Mouse (Mus musculus) forebrain, embryonic 10.5 days (tissue): Measurements from ENCODE around the gene Golph3l. TPM values are rescaled to one million over a fixed set of nuclear protein-coding genes. Genes with fewer than 3 reads are reported as not detected.
A peak's percentile ranks its signal among the peaks of the same experiment; 100 is the strongest.

ENCODE experiments used
- DNase-seq: peaks from one replicate; pipeline ENCODE4 v3.0.0-alpha.2; 2017; ENCODE audit warnings: low spot score; ENCODE audit errors: extremely low spot score
- H3K27ac ChIP-seq: fragments of 300-500 bp; sonication (generic); 2 replicates; pipeline ENCODE4 v1.5.1; 2016; ENCODE audit warnings: mild to moderate bottlenecking
- H3K27me3 ChIP-seq: fragments of 300-500 bp; sonication (generic); 2 replicates; pipeline ENCODE4 v1.6.1; 2016; ENCODE audit warnings: mild to moderate bottlenecking; ENCODE audit not compliant: poor library complexity, severe bottlenecking
- H3K36me3 ChIP-seq: fragments of 300-500 bp; sonication (generic); replicated peaks from 2 replicates; pipeline ENCODE4 v1.6.1; 2016; ENCODE audit warnings: mild to moderate bottlenecking, moderate library complexity
- H3K4me1 ChIP-seq: fragments of 300-500 bp; sonication (generic); 2 replicates; pipeline ENCODE4 v1.6.1; 2016
- H3K4me3 ChIP-seq: fragments of 300-500 bp; sonication (generic); 2 replicates; pipeline ENCODE4 v1.5.1; 2016; ENCODE audit warnings: mild to moderate bottlenecking, moderate library complexity
- H3K9me3 ChIP-seq: fragments of 300-500 bp; sonication (generic); 2 replicates; pipeline ENCODE4 v1.6.1; 2016; ENCODE audit warnings: mild to moderate bottlenecking, moderate library complexity
- WGBS: fragments of 180-500 bp; shearing (Covaris S2); methylation state at CpG from one replicate; pipeline ENCODE4 v1.1.7; 2016; 5-methylcytosine and 5-hydroxymethylcytosine counted together
- polyA plus RNA-seq: library from polyadenylated mRNA; unstranded; fragments of >200 nt; fragmentation: Nextera tagmentation; extraction: Ambion mirVana; gene quantifications from 2 replicates; pipeline ENCODE4 v1.2.1, GENCODE M21; 2016

Gene Golph3l
- polyA plus RNA-seq, 1 experiment from 2014 or later = 29.6 TPM

DNA sequence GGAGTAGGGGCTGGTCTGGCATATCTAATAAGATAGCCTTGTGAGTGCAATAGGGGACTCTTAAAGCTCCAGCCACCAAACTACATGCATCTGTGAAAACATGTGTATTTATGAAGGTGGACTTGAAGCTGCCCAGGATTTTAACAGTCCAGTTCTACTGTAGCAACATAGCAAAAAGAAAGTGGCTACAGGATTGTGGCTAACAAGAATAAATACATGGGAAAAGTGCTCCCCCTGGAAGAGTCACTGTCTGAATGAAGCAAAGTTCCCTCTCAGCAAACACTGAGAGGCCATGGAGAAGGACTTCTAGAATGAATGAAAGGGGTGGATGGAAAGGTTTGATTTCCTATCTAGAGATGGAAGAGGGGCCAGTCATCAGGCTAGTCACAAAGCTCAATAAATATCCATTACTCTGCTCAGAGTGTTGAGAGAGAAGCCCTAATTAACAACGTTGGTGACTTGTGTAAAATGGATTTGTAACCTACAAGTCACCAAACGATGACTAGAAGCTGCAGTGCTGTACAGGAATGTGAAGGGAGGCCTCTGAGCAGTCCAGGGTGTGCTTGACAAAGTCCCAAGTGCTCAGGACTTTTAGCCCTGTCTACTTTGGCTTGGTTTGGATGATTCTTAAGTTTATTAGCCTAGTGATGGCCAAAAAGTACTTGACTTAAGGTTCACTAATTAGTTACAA, 72.2 kb downstream of the Golph3l start:
- WGBS = 73% methylated on average over 2 of the region's 2 CpGs
- Histone ChIP-seq H3K4me3 (peak overlapping the region; percentile 99), H3K9me3 (no peaks in the 10 kb centered on the region), H3K4me1 (peaks cover 61% of the 10 kb centered on the region), H3K27me3 (no peaks in the 10 kb centered on the region), H3K36me3 (peaks cover 59% of the 10 kb centered on the region), H3K27ac (peak overlapping the region; percentile 100; the same call in 1 of the 2 replicates)
- no peak for DNase-seq

DNA sequence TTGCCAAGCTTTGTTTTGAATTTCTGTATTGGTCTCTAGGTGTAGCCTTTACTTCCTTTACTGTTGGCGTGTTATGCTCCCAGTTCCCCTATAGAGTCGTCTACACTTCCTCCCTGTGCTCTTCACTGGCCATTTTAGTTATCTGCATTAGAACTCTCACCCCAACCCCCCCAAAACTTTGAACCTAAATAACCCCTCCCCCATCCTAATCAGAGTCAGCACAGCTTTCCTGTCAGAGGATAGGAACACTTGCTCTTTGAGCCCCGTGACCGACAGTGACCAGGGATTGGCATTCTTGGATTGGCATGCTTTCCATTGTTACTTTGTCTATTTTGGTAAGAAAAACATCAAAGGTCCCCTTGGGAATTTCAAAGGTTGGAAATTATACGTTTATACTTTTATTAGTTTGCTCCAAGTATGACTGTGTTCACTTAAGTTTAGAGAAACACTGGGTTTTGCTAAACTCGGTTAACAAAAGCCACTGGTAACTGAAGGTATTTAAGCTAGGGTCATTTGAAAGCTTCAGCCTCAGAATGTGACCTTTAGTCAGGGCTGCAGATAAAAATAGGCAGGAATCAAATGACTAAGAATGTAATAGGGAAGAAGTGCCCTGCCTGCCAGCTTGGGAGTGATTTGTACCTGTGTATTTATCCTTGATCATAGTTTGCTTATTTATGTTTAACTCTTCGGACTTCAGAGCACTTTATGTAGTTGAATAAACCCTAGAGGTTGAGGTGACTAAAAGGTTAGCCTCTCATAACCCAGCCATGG, 73.4 kb downstream of the Golph3l start:
- H3K4me1 ChIP-seq = peaks cover 72% of the 10 kb centered on the region
- H3K36me3 ChIP-seq = peaks cover 67% of the 10 kb centered on the region
- no peak for DNase-seq

DNA sequence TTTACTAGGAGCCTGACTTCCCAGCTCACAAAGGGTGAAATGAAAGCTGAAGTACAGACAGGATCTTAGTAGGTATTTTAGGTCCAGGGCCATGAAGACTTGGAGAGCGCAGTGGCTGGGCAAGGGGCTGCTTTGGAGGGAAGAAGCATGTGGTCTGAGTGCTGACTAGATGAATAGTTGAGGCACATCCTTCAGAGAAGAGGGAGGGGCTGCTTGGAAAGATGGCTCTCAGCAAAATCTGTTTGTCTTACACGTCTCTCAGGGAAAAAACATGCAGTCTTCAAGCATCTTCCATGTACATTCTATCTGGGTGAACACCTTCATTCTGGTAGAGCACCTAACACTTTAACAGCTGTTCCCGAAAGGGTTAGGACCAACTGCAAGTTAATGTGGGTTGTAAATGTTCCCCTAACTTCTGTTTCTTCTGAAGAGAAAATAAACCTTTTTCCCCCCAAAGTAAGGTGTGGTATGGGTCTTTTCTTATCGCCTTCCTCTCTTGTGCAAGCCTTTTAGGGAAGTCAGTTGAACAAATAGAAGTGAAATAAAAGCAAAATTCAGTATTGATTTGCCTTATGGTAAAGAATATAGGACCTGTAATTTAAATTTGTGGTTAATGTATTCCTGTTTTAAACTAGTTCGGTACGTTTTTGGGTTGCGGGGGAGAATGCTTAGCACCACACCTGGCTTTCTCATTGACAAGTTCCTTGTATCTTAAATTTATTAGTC, 74.2 kb downstream of the Golph3l start:
- H3K36me3 ChIP-seq = peaks cover 69% of the 10 kb centered on the region
- peaks cover 75% of the 10 kb centered on the region for H3K4me1 ChIP-seq
- H3K9me3 ChIP-seq = no peaks in the 10 kb centered on the region
- 88% methylated on average over 7 of the region's 7 CpGs for WGBS
- no peak overlapping the region for H3K27ac ChIP-seq
- H3K4me3 ChIP-seq = peak overlapping the region; percentile 23; the same call in 1 of the 2 replicates
- no peaks in the 10 kb centered on the region for H3K27me3 ChIP-seq
- DNase-seq = no peak

More for the DNA sequence above, 73.4 kb downstream of the Golph3l start:
- 69% methylated on average over 7 of the region's 7 CpGs for WGBS
- Histone ChIP-seq H3K27ac (no peak overlapping the region), H3K4me3 (peak overlapping the region; percentile 99; the same call in 1 of the 2 replicates), H3K27me3 (no peaks in the 10 kb centered on the region), H3K9me3 (no peaks in the 10 kb centered on the region)

DNA sequence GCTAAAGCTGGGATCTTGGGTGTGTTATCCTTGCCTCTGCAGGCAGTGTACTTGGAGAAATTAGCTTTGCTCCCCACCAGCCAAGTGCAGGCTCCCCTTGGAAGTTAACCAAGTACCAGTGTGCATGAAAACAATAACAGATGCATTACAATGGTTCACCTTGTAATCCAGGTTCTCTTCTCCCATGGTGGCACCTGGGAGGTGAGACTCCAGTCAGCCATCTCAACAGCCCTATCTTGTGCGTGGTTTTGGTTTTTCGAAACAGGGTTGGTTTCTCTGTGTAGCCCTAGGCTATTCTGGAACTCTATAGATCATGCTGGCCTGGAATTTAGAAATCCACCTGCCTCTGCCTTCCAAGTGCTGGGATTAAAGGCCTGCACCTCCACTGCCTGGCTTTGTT, 74.8 kb downstream of the Golph3l start:
- no peak overlapping the region for H3K27ac ChIP-seq
- H3K36me3 ChIP-seq = peaks cover 75% of the 10 kb centered on the region
- no peak for DNase-seq
- no peaks in the 10 kb centered on the region for H3K9me3 ChIP-seq
- H3K27me3 ChIP-seq = no peaks in the 10 kb centered on the region
- H3K4me3 ChIP-seq = no peak overlapping the region
- 80% methylated on average over 2 of the region's 2 CpGs for WGBS
- H3K4me1 ChIP-seq = peaks cover 80% of the 10 kb centered on the region

DNA sequence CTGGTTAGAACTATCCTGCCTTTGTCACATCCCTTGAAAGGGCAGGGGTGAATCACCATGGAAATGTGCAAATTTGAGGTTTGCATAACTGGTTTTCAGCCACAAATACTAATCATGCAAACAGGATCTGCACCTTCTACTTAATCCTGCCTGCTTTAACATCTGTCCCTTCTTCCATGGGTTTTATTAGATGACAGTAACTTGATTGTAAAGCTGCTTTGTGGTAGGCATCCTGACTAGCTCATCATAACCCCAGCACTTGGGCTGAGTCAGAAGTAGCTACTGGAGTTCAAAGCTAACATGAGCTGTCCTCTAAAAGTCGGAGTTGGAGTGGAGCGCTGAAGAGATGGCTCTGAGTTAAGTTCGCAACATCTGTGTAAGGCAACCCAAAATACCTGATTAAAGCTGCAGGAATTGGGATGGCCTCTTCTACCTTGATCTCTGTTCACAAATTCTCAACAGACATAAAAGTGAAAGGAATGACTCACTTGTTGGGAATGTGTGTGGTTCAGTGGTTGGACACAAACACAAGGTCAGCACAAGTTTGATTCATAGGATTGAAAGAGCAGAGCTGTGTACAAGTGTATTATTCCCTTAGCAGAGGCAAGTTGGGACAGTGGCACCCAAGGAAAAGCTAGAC, 75.4 kb downstream of the Golph3l start:
- Histone ChIP-seq H3K36me3 (peaks cover 81% of the 10 kb centered on the region), H3K4me1 (peaks cover 83% of the 10 kb centered on the region)
- 96% methylated on average over 3 of the region's 3 CpGs for WGBS

DNA sequence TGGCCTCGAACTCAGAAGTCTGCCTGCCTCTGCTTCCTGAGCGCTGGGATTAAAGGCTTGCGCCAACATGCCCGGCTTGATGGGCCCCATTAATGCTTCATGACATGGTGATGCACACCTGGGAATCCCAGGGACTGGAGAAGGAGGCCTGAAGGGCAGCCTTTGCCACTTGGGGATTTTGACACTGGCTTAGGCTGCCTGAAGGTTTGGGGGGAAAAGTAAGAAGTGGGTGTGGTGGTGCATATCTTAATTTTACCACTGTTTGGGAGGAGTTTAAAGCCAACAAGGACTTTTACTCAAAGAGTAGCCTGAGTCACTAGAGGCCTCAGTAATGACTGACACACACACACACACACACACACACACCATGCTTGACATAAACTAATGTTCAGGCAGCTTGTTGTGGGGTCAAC, 76.2 kb downstream of the Golph3l start:
- Histone ChIP-seq H3K4me1 (peaks cover 83% of the 10 kb centered on the region), H3K36me3 (peaks cover 88% of the 10 kb centered on the region)

More for the DNA sequence above, 75.4 kb downstream of the Golph3l start:
- Histone ChIP-seq H3K27me3 (no peaks in the 10 kb centered on the region), H3K9me3 (peaks cover 2% of the 10 kb centered on the region; the same call in 1 of the 2 replicates), H3K4me3 (no peak overlapping the region), H3K27ac (no peak overlapping the region)
- no peak for DNase-seq

DNA sequence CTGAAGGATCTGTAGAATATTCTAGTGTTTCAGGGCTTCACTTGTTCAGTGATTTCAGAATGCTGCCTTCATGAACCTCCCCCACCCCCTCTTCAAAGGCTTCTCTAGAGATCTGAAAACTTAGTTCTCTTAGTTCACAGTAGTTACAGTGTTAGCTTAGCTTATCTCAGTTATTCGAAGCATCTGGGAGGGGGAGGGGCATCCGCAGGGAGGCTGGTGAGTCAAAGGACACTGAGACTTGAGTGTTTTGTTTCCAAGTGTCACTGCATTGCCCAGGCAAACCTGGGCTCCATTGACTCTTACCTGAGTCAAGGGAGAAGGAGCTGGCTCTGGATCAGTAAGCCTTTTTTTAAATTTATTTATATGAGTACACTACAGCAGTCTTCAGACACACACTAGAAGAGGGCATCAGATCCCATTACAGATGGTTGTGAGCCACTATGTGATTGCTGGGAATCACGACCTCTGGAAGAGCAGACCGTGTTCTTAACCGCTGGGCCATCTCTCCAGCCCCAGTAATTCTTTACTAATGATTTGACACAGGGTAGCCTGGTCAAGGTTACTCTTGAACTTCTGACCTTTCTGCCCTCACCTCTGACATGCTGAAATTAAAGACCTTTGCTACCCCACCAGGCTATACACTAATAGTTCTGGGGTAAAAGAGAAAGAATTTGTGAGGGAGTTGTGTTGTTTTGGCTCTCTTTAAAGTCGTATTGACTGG, 77.5 kb downstream of the Golph3l start:
- WGBS = 65% methylated on average over 6 of the region's 6 CpGs
- Histone ChIP-seq H3K4me1 (peaks cover 70% of the 10 kb centered on the region), H3K27me3 (no peaks in the 10 kb centered on the region), H3K36me3 (peaks cover 85% of the 10 kb centered on the region), H3K4me3 (no peak overlapping the region), H3K27ac (no peak overlapping the region), H3K9me3 (peaks cover 5% of the 10 kb centered on the region; the same call in 1 of the 2 replicates)
- no peak for DNase-seq

More for the DNA sequence above, 76.2 kb downstream of the Golph3l start:
- Histone ChIP-seq H3K4me3 (no peak overlapping the region), H3K27me3 (no peaks in the 10 kb centered on the region), H3K9me3 (peaks cover 5% of the 10 kb centered on the region; the same call in 1 of the 2 replicates), H3K27ac (no peak overlapping the region)
- DNase-seq = no peak
- WGBS = 90% methylated on average over 4 of the region's 4 CpGs

DNA sequence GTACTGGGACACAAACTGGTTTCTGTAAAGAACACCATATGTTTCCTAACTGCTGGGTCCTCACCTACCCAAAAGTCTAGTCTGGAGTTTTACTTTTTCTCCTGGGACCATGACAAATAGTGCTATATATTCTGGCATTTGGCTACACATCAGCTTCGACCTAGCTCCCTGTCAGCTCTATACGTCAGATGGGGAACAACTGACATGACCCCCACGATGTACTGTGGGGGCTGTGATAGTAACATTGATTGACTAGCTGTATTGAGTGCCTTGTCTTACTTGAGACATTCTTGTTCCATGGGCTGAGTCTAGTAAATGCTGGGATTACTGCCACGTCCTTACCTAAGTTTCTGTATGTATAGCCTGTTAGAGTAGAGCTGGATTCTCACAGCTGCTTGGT, 78.8 kb downstream of the Golph3l start:
- H3K36me3 ChIP-seq = peaks cover 77% of the 10 kb centered on the region

DNA sequence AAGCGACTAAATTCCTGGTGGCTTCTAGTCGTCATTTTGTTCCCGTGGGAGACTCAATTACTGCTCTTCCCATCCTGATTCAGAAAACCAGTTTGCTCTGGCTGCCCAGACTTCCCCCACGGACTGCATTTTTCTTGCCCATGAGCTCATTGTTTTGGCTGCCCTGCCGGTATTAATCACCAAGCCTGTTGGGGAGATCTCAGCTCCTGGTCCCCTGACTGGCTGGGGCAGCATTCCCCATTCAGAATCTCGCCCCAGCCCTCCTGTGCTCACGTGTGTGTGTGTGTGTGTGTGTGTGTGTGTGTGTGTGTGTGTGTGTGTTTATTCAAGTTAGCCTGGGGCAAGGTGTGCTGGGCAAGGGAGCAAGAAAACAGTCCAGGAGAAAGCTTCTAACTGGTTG, 79.3 kb downstream of the Golph3l start:
- WGBS = 51% methylated on average over 7 of the region's 7 CpGs
- no peaks in the 10 kb centered on the region for H3K27me3 ChIP-seq
- H3K4me1 ChIP-seq = peaks cover 62% of the 10 kb centered on the region
- H3K27ac ChIP-seq = peak overlapping the region; percentile 72
- H3K4me3 ChIP-seq = no peak overlapping the region; the same call in 1 of the 2 replicates
- no peak for DNase-seq
- H3K9me3 ChIP-seq = peaks cover 5% of the 10 kb centered on the region; the same call in 1 of the 2 replicates
- H3K36me3 ChIP-seq = peaks cover 75% of the 10 kb centered on the region

More for the DNA sequence above, 78.8 kb downstream of the Golph3l start:
- no peak overlapping the region for H3K4me3 ChIP-seq
- peaks cover 5% of the 10 kb centered on the region; the same call in 1 of the 2 replicates for H3K9me3 ChIP-seq
- DNase-seq = no peak
- 78% methylated on average over 4 of the region's 4 CpGs for WGBS
- H3K27ac ChIP-seq = peak overlapping the region; percentile 72
- H3K27me3 ChIP-seq = no peaks in the 10 kb centered on the region
- H3K4me1 ChIP-seq = peaks cover 62% of the 10 kb centered on the region
